8 mouse cellular contexts compared by ENCODE assay signal in genomic region chr11:96788871-96789795, GRCm38 (mm10). TPM values are rescaled to one million over a fixed set of nuclear protein-coding genes. Genes with fewer than 3 reads are reported as not detected.
DNase-seq lines count a peak whose midpoint lies in the region; ATAC-seq and TF ChIP-seq lines count a peak whose summit lies in the region.

TSS of gene Cbx1 (plus strand) at chr11:96789127.

- CTCF ChIA-PET in Patski (lab: Charles Lee) = no interaction called here

- peak; percentile 69 for ATAC-seq in Patski
- peak; percentile 97 for ATAC-seq in hindbrain, embryonic 14.5 days (ENCODE audit: low FRiP score)

- H3K9me3 ChIP-seq in hindbrain, embryonic 14.5 days (ENCODE audit: control insufficient read depth, low read length) = no peaks in the 10 kb centered on the region

- H3K36me3 ChIP-seq in hindbrain, embryonic 14.5 days (replicated peaks; ENCODE audit: control insufficient read depth, insufficient read depth) = peaks cover 8% of the 10 kb centered on the region; the same call in 1 of the 2 replicates

- H3K27me3 ChIP-seq in Patski = no peaks in the 10 kb centered on the region
- no peaks in the 10 kb centered on the region for H3K27me3 ChIP-seq in hindbrain, embryonic 14.5 days (ENCODE audit: control insufficient read depth, insufficient read depth, low read length)

- H3K4me2 ChIP-seq in hindbrain, embryonic 14.5 days (replicated peaks) = peak within 1 kb of the TSS; percentile 94

- H3K27ac ChIP-seq in hindbrain, embryonic 14.5 days = peak within 1 kb of the TSS; percentile 97

- WGBS in hindbrain, embryonic 14.5 days = 1% methylated on average over 93 of the region's 93 CpGs

- in situ Hi-C loops in Patski (cut with MboI; ENCODE audit: low pct_unique_long_range_greater_than_20kb) = no loop called here

- TF ChIP-seq CTCF in Patski (IDR thresholded peaks at IDR 0.05) = no peak

- POLR2A ChIA-PET in Patski (lab: Charles Lee) = no interaction called here

- H3K4me1 ChIP-seq in hindbrain, embryonic 14.5 days (replicated peaks; ENCODE audit: control insufficient read depth, insufficient read depth, low read length) = peaks cover 24% of the 10 kb centered on the region

- H3K4me3 ChIP-seq in hindbrain, embryonic 14.5 days (replicated peaks; ENCODE audit: low read length) = peak within 1 kb of the TSS; percentile 97

- peak within 1 kb of the TSS; percentile 90 for H3K9ac ChIP-seq in hindbrain, embryonic 14.5 days

- peak; percentile 59 for DNase-seq in Patski (ENCODE audit: low read depth, low spot score)
- peak; percentile 91 to 92 for DNase-seq in cerebellum, postnatal 14 days
- peak; percentile 78 to 82 for DNase-seq in frontal cortex, postnatal 25 days (ENCODE audit: low spot score in 2 of 2)
- peak; percentile 92 for DNase-seq in hindbrain, embryonic 14.5 days (ENCODE audit: low spot score)
- DNase-seq in layer of hippocampus, postnatal 36 days = peak; percentile 91
- DNase-seq in lung, postnatal 36 days = peak; percentile 95
- peak; percentile 95 for DNase-seq in retina, postnatal 1 day
- DNase-seq in urinary bladder, adult 18-20 months (ENCODE audit: low spot score in 2 of 2) = peak; percentile 88 to 89

RNA-seq across cellular contexts. Expression of gene Cbx1, which starts in this region (rescaled TPM):
- polyA plus RNA-seq in Patski (2021) = 111 TPM
- 52.5 and 57.7 TPM in 2 replicates for polyA plus RNA-seq in hindbrain, embryonic 14.5 days (2014; fragmentation: Nextera tagmentation; extraction: Ambion mirVana)
- 10 to 100 TPM; 52.4 to 54.9 TPM for total RNA-seq in layer of hippocampus, postnatal 36 days (2021)

Comparison
In these comparisons a context has a peak if more than half of its experiments do, and no peak if none do; other contexts are left out.
1. Peak in every context shown above with its lines: DNase-seq, ATAC-seq, H3K4me3 ChIP-seq and H3K27ac ChIP-seq.